Mouse (Mus musculus) frontal cortex, postnatal 14 days (tissue): ENCODE measurements around the gene Zfp566.
"Not testable (repeated sequence)": the region's sequence is repeated elsewhere in the genome, so short reads cannot be mapped to it uniquely, and the experiment has no call there.

Source experiments
- DNase-seq, 2 experiments: peaks; one replicate each; pipeline ENCODE4 v3.0.0; 2022; ENCODE audit warnings: low spot score in 2 of 2

Gene Zfp566

DNA sequence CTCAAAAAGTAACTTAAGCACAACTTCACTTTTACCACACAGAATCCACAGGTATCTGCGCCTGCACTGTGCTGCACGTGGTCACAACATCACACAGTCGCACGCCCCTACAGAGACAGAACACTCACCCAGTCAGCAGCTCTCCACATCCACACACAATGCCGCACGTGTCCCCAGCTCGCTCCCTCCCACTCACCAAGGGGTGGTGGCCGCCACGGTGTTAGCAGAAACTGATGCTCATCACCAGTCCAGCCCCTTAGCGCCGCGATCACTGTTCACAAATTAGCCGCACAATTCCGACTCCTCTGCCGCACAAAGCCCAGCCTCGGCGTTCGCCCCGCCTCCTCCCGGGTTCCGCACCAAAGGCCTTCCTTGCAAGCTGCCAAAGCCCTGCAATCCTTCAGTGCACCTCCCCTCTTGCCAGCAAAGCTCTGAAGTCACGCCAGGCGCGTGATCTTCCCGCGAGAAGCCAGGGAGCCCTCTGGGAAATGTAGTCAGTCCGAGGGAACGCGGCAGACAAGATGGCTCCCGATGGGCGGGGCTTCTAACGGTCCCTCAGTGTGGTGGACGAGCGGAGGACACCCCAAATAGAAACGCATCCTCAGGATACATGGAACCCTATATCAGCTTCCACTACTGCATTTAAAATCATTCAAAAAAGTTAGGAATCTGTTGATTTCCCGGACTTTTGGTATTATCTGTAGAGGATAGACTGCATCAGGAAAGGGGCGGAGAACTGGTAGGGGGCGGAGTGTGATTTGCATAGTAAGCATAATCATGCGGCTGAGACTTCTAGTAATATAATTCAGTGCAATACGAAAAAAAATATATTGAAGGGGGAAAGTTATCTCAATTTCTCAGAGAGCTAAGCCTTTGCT is at the start of gene Zfp566, which contains the start of gene Gm26920:
Gene Zfp566, minus strand, starts transcription at position 436 of the 878 bp plus-strand sequence.
Gene Gm26920, minus strand, starts transcription at position 319 of the 878 bp plus-strand sequence.
- DNase-seq: peak; percentile 93 to 94

DNA sequence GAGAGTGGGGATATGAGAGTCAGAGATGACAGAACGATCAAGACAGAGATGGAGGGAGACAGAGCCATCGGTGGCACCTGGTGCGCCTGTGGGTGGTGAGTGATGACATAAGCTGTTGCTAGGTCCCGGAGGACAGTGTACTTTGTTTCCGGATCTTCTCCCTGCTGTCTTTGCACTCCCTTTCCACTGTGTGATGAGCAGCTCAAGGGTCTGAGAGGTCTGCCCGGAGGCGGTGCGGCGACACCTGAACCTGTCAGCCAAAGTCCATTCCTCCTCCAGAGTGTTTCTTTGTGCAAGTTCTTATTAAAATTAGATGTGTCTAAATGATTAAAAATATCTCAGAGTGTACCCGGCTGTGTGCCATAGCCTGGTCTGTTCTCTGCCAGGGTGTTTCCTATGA is 46.5 kb upstream of the Zfp566 start:
- DNase-seq: no peak

DNA sequence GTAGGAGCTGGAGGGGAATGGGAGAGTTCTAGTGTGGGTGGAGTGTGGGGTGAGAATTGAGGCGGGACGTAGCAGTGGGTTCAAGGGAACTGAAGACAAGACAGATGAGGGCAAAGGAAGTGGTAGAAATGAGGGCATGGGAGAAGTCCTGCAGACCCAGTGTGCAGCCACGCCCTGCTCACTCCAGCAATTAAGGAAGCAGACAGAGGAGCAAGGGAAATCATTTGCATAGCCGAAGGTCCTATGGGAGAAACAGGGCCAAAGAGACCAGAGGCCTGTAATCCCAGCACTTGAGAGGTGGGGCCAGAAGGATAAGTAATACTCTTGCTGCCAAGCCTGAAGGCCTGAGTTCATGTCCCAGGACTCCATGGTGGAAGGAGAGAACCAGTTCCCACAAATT is 42.1 kb upstream of the Zfp566 start:
- DNase-seq: no peak

DNA sequence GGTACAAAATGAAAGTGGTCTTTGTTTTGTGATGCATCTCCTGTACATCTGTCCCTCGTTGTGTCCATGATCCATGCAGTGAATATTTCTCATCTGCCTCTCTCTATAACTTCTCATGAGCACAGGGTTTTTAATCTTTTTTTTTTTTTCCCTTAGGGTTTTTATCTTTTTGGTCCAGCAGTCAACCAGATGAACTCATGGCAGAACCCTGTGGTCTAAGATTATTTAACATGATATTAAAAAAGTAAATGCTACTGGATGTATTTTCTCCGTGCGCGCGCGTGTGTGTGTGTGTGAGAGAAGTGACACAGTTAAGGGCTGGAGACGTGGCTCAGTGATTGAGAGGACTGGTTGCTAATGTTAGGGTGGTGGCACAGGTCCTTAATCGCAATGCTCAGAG is 39.6 kb upstream of the Zfp566 start:
- no peak for DNase-seq

DNA sequence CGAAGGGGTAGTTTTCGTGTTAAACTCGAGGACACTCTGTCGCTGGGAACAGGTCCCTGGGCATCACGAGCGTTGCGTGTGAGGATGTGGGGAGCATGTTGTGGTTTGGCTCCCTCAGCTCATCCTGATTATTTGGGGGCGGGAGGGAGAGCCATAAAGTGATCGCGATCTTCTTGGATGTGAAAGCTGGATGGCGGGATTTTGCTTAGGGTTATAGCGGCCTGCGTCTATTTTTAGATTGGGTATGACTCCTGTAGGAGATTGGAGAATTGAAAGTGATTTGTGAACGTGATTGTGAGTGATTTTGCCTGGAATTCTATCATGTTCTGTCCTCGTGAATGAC is 31.8 kb upstream of the Zfp566 start:
- peak in 1 of 2 experiments; percentile 15 for DNase-seq

DNA sequence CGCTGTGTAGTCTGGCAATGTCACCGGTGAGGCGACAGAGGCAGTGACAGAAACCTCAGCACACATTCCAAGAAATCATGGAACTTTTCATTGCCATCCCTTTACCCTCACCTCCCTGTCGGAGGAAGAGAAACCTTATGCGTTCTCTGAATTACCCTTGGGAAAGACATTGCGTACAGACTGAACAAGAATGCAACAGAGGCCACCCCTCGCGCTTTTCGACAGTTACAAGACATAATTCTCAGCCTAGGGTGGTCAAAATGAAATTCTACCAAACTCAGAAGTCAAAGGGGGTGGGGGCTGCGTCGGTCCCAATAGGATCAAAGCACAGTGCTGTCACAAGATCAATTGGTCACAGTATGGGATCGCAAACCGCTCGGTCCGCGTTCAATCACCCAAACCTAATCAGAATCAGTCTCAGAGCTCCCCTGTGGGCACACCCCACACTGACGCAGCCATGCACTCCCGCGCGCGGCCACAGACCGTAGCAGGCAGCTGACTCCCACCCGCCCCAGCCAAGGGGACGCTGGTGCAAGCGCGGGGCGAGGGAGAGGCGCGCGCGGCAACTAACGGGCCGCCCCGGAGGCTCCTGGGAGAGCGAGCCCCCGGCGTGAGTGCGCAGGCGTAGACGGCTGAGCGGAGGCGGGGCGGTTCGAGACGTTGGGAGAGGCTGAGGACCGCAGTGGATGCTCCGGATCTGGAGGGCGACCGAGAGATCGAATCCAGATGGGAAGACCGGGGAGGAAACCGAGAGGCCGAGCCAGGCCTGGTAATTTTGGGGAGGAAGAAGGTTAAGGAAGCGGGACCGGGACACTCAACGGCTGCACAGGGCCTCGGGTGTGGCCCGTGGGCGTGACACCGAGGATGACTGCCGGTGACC is 31.2 kb upstream of the Zfp566 start, which contains the start of gene Zfp382:
Gene Zfp382, plus strand, starts transcription at position 635 of the 880 bp plus-strand sequence.
- DNase-seq: peak; percentile 73 to 83

DNA sequence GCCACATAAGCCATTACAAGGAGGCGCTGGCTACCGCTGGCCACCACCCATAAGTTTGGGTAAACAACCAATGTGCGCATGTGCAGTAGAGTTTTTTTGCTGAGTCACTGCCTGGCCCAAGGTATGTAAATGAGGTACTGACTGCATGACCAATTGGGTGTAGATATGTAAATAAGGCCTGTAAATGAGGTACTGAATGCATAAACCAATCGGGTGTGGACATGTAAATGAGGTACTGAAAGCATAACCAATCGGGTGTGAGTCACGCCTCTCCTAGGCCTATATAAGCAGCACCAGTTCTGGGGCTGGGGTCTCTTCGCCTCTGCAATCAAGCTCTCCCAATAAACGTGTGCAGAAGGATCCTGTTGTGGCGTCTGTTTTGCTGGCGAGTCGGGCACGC is 27.6 kb upstream of the Zfp566 start:
- DNase-seq: not testable (repeated sequence)

DNA sequence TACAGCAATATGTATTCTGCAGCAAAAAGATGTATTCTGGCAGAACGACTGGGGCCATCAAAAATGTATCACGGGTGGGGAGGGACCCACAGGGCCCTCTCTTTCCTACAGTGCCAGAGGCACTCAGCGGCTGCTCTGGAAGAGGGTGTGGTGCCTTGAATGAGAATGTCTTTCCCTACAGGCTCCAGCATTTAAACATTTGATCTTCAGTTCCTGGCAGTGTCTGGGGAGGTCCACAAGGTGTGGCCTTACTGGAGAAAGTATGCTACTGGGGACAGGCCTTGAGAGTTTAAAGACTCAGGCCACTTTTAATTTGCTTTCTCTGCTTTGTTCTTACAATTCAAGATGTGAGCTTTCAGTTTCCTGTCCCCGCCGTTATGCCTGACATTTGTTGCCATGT is 25.7 kb upstream of the Zfp566 start:
- DNase-seq: no peak

DNA sequence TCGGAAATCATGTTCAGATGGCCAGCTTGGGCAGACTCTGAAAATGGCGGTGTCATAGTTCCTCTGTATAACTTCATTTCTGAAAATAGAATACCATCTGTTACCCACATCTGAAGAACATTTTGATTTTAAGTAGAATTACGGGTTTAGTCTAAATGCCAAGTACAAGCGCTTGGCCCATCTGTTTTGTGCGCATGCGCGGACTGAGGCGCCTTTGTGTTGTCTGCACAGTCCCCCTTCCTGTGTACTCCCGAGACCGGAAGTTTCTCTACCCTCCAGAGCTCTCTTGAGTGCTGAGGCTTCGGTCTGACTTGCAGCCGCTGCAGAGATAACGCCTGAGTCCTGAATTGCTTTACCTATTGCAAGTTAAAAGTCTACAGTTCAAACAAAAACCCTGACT is 9.0 kb upstream of the Zfp566 start:
- DNase-seq: peak; percentile 57 to 71

DNA sequence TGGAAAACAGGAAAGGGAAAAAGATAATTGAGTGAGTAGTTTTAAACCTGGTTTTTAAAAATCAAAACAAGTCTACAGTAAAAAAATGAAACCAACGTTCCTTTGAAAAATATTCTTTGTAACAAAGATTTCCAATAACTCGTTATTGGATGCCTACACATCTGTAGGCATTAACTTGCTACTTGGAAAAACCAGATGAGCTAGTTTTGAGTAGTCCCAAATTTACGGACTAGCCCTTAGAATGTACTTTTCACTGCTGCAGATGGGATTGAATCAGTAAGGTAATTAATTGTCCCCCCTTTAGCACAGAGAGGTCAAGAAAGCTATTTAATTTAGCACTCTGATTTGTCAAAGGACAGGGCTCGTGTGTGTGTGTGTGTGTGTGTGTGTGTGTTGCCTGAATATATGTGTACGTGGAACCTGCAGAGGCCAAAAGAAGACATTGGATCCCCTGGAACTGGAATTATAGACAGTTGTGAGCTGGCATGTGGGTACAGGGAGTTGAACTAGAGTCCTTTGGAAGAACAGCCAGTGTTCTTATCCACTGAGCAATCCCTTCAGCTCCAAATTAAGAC is 5.3 kb upstream of the Zfp566 start:
- no peak for DNase-seq

DNA sequence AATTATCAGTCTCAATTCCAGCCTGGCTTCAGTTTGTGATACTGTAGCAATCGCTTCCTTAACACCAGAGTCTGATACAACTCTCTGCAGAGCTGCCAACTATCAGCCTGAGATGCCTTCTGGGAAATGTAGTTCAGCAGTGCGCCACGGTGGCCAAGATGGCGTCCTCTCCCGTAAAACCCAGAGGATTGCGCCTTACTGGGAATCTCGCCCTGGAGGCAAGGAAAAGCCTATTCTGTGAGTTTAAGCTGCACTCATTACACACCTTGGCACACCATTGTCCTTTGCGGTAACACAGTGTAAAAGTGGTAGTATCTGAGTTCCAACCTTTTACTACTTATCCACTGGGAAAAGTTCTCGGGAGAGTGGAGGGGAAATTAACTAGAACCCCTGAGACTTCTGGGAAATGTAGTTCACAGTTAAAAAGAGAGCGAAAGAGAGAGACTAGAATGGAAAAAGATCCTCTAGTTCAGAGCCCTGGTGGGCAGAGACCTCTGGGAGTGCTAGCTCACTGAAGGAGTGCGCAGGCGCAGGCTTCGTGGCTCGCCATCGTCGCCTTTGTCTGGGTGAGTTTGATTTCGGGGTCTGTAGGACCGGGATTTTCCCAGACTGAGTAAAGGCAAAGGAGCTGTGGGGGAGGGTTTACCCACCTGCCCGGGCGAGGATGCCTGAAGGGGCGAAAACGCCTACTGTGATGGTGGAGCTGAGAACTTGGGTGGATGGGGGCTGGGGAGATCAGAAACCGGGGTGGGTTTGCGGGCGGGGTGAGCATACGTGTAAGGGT is 4.5 kb upstream of the Zfp566 start, which contains the start of gene Zfp260:
Gene Zfp260, plus strand, starts transcription at position 132 of the 784 bp plus-strand sequence.
- DNase-seq: peak; percentile 83

DNA sequence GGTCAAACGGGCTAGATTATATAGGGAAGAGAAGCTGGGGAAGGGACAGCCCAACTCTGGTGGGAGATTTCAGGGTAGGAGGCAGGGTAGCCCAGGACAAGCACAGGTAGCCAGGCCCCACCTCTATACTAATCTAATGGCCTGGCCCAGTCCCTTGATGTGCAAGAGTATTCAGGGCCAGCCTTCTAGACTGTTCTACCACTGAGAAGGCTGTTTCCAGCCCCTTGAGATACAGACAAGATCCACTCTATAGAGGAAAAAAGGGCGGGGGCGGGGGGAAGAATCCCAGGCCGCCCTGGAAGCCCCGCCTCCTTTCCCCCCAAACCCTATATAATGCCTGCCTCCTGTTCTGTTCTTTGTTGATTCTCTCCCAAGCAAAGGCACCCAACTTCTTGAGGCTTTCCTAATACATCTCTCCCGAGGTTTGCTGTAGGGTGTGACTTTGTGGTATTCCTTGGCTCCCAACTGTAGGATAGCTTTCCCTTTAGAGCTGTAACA is 3.6 kb upstream of the Zfp566 start:
- no peak for DNase-seq

DNA sequence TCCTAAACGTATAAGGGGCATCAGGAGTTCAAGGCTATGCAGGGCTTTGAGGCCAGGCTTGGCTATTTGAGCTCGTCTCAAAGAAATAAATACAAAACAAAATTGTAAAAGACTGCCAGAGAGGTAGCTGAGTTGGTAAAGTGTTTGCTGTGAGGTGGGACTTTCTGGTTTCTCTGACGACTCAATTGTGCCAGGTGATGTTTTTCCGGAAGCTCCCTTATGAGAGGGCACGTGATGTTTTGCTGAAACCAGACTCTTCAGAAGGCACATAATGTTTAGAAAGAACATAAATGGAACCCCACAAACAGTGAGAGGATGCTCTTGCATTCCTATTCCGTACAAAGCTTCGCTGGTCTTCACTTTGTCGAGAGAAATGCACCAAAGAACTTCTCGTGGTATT is 2.3 kb upstream of the Zfp566 start:
- no peak for DNase-seq

DNA sequence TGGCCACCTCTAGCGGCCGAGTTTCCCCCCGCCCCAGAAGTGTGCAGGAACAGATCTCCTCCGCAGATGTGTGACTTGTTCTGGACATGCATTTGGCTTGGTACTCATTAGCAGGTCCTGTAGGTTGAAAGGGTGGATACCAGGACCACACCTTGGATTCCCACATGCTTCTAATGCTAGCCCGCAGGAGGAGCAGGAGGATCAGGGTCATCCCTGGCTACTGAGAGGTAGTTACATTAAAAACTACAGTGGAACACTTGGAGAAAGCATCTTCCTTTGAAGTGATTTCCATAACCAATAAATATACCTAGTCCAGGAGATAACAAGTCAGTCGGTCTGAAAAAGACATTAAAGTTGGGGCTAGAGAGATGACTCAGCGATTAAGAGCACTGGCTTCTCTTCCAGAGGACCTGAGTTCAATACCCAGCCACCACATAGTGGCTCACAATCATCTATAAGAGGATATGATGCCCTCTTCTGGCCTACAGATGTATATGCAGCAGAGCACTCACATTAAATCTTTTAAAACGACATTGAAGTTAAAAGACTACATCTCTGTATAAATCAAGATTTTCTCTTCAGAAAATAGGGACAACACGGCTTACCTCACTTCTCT is 751 bp upstream of the Zfp566 start:
- no peak for DNase-seq

DNA sequence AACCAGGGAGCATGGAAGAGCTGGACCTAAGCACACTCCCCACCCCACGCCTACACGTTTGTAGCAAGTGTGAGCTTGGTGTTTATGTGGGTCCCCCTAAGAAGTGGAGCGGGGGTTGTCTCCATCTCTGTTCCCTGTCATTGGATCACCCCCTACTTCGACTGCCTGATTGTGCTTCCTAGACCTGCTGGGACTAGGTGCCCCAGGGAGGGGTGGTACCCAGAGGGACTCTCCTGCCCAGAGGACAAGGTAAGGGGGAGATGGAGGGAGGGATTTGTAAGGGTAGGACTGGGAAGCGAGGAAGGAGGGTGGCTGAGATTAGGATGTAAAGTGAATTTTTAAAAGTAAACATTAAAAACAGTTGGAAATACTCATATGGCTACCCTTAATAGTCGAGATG is 922 bp downstream of the Zfp566 start:
- no peak for DNase-seq

DNA sequence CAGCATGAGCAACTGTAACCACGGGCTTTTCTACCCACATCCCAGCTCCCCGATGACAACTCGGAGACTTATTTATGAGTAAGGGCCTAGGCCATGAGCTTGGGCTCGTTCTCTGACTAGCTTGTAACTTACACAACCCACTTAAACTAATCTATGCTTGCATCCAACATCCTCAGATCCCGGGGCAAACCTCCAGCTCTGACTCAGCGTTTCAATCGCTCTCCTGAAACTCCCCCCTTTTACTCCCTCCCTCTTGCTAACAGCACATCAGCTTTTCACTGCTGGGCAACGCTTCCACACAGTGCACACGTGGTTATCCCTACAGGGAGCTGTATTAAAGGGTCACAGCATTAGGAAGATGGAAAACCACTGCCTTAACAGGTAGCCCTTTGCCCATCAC is 3.8 kb downstream of the Zfp566 start:
- no peak for DNase-seq

DNA sequence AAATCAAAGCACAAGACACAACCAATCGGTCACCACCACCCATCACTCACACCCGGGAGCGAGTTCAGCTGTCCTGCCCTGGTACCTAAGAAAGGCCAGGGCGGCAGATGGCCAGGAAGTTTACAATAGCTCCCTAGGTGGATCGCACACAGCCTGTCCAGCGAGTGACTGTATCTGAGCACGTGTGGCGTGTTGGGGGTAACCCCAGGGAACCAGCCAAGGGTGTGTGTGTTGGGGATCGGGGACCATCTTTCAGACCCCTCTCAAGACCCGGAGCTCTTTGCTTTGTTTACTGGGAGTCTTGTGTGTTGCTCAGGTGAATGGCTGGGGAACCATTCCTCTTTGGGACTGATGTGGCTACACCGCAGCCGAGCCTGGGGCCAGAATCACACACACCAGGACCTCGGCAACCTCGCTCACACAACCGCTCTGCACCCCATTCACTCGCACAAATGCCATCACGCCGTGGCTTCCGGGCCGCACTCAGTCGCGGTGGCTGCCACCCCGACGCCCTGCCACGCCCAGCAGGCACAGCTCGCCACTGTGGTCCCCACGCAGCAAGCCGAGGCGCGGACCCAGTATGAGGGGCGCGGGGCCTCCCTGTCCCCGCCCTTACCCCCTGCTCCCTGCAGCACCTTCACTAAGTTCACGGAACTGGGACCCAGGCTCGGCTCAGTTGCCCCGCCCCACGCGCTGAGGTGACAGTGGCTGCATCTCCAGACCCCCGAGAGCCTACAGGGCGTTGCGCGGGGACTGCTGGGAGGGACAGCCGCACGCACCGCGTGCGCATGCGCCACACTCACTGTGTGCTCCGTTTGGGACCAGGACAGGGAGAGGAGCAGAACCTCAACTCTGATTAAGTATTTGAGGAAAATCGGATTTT is 17.9 kb downstream of the Zfp566 start, which contains the start of gene Zfp82:
Gene Zfp82, minus strand, starts transcription at position 755 of the 883 bp plus-strand sequence.
- peak; percentile 56 to 62 for DNase-seq

DNA sequence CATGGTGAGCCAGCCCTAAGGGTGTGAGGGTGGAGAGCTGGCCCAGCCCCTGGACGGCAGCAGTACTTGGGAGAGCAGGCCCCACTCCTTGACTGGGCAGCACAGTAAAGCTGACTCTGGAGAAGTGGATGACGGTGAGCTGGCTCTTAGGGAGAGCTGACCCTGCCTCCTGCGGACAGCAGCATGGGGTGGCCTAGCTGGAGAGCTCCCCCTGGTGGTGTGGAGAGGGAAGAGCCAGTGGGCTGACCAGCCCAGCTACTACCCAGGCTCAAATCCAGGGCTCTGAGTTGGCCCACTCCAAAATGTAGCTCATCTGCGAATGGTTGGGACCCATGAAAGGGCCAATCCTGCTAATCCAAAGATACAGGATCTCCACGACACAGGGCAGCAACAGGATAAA is 25.7 kb downstream of the Zfp566 start:
- no peak for DNase-seq

DNA sequence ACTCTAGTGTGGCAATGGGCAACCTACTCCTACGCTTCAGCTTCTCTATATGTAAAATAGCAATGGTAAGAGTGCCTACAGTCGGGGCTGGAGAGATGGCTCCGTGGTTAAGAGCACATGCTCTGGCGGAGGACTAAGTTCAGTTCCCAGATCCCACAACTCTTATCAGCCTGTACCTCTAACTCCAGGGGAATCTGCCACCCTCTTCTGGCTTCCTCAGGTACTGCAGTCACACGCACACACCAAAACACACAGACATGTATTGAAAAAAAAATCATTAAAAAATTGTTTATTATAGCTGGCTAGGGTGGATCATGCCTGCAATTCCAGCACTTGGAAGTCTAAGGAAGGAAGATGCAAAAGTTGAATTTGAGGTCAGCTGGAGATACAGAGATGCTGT is 27.8 kb downstream of the Zfp566 start:
- DNase-seq: no peak

DNA sequence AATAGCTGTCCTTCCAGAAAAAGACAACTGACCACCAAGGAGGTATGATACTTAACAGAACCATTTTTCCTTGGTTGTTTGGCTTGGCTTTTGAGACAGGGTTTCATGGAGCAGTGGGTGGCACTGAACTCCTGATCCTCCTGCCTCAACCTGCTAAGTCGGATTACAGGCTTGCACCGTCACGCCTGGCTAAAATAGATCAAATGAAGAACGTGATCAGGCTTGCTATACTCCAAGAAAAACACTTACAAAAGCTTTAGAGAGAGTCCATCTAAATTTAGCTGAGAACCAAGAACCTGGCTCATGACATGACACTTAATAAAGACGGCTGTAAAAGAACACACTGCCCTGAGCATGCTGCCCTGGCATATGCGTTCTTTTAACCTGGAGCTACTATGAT is 30.0 kb downstream of the Zfp566 start:
- DNase-seq: no peak
